Mouse (Mus musculus) stomach, postnatal 0 days (tissue): Measurements from ENCODE around the gene Bcar3.

ENCODE experiments used
- CTCF ChIP-seq: IDR thresholded peaks from 2 replicates; pipeline ENCODE4 v1.5.1; 2016; ENCODE audit warnings: antibody characterized with exemption, low read depth, mild to moderate bottlenecking, moderate library complexity
- EP300 ChIP-seq: optimal IDR thresholded peaks from 2 replicates; pipeline ENCODE3; 2016; ENCODE audit warnings: antibody characterized with exemption

DNA sequence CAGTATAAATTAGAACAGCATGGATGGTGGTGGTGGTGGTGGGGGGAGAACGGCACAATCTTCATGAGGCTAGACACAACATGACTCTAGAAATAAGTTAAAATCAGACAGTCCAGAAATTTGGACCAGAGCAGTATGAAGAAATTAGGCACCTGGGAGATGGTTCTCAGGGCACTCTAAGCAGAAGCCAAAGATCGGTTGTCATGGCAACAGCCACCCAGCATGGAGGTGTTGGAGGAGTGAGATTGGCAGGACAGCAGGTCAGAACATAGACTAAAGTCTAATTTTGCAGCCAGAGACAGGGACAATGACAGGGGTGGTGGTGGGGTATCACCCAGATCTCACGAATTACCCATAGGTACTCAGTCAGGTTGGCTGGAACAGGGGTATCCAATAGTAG is 182.7 kb downstream of the Bcar3 start:
- TF ChIP-seq CTCF (no peak), EP300 (no peak)
